Mouse (Mus musculus): Measurements from ENCODE around the gene Zranb2.
A peak's percentile ranks its signal among the peaks of the same experiment; 100 is the strongest.

Gene Zranb2

DNA sequence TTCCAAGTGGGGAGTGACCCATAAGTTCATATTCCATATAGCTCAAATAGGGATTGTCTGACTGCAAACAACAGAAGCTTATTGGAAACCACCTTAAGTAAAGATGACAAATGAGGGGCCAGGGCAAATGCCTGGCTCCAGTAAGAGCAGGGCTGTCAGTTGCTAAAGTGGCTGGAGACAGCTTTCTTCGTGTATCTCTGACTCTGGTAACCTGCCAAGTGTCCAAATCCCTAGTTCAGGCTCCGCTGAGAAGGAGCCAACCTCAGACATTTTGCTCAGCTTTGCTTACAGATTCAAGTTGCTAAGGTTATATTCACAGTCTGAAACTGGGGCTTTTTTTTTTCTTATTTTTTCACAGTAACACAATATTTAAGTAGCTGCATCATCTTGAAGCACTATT, 45.4 kb downstream of the Zranb2 start:
- no peak for DNase-seq

- DNase-seq = no peak
Measured at GRCm38 (mm10) chr3:157580299-157580698, 46.3 kb downstream of the Zranb2 start.

GRCm38 (mm10) chr3:157581755-157582154, 47.8 kb downstream of the Zranb2 start:
- DNase-seq = no peak

GRCm38 (mm10) chr3:157582626-157583405, 48.9 kb downstream of the Zranb2 start:
- DNase-seq = no peak

DNA sequence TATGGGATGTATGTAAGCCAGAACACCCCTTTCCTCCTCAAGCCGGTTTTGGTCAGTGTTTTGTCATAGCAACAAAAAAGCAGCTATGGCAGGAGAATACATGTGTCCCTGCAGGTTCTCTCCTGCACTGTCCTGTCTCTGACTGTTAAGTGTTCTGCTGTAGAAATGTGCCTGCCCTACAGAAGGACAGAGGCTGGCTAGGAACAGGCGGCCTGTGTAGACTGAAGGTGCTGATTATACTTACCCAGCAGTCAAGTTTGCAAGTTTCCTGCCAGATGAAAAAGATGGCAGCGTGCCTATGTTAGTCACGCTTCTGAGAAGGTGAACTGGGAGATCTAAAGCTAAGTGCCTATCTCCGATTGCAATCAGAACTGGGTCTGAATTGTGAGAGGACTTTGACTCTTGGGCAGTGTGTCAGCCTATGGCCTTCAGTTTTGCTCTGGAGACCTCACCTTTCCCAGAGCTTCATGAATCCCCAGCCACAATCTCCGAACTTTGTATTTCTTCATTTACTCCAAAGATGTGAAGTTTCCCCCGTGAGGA, 63.9 kb downstream of the Zranb2 start:
- peak; percentile 8 for DNase-seq
